11 mouse cellular contexts compared by ENCODE assay signal in genomic region chr14:24862661-24863060, GRCm38 (mm10).
"Had no signal": no experiment of that assay in that cellular context is flagged by ENCODE, and none has a peak within 500 bp of the region (broad histone marks: within the 10 kb centered on the region; RNA-seq: fewer than 3 reads in every experiment).

No protein-coding gene starts in this region.

- H3K4me1 ChIP-seq: liver, embryonic 15.5 days had no signal

- DNase-seq: kidney, adult 8-10 months; kidney, postnatal 25 days; lung, adult 2 months; lung, postnatal 36 days; thymus, postnatal 4 days had no signal

- H3K4me2 ChIP-seq: liver, embryonic 11.5 days; liver, embryonic 15.5 days had no signal

- H3K9ac ChIP-seq: liver, embryonic 15.5 days had no signal

- H3K36me3 ChIP-seq: limb, embryonic 10.5 days; liver, embryonic 15.5 days had no signal

- ATAC-seq: intestine, postnatal 0 days; lung, postnatal 0 days had no signal

- H3K4me3 ChIP-seq: left cerebral cortex, adult 2 months; limb, embryonic 10.5 days; liver, embryonic 15.5 days had no signal

- H3K9me3 ChIP-seq: limb, embryonic 10.5 days; liver, embryonic 15.5 days had no signal

- H3K27ac ChIP-seq: left cerebral cortex, adult 2 months; liver, embryonic 15.5 days had no signal

- H3K27me3 ChIP-seq: liver, embryonic 15.5 days had no signal
